Mouse (Mus musculus) midbrain, postnatal 0 days (tissue): ENCODE data around the gene Slc25a39. TPM values are rescaled to one million over a fixed set of nuclear protein-coding genes. Genes with fewer than 3 reads are reported as not detected.
"Not testable (repeated sequence)": the region's sequence is repeated elsewhere in the genome, so short reads cannot be mapped to it uniquely, and the experiment has no call there.

Source experiments
- ATAC-seq: fragments of 200-750 bp; cut with Nextera tagmentation; 2 replicates; pipeline ENCODE4 v1.8.0; 2017; ENCODE audit warnings: moderate number of reproducible peaks, mild to moderate bottlenecking, moderate TSS enrichment, moderate library complexity; ENCODE audit not compliant: low FRiP score
- DNase-seq: peaks from one replicate; pipeline ENCODE4 v3.0.0-alpha.2; 2015; ENCODE audit warnings: low spot score
- H3K27ac ChIP-seq: fragments of 300-500 bp; sonication (generic); 2 replicates; pipeline ENCODE4 v1.5.1; 2014; ENCODE audit warnings: low read depth, mild to moderate bottlenecking, low read length, mixed read lengths
- H3K27me3 ChIP-seq: fragments of 300-500 bp; sonication (generic); 2 replicates; pipeline ENCODE4 v1.6.1; 2014; ENCODE audit warnings: low read length, control low read depth, mixed read lengths; ENCODE audit not compliant: insufficient read depth
- H3K36me3 ChIP-seq: fragments of 300-500 bp; sonication (generic); 2 replicates; pipeline ENCODE4 v1.6.1; 2014; ENCODE audit warnings: low read length, control low read depth, mixed read lengths; ENCODE audit not compliant: insufficient read depth
- H3K4me1 ChIP-seq: fragments of 300-500 bp; sonication (generic); 2 replicates; pipeline ENCODE4 v1.6.1; 2014; ENCODE audit warnings: mild to moderate bottlenecking, control low read depth, antibody characterized with exemption, low read length, mixed read lengths; ENCODE audit not compliant: insufficient read depth
- H3K4me2 ChIP-seq: fragments of 300-500 bp; sonication (generic); 2 replicates; pipeline ENCODE4 v1.6.1; 2014; ENCODE audit warnings: low read depth, mild to moderate bottlenecking, low read length, mixed read lengths; ENCODE audit not compliant: poor library complexity, severe bottlenecking
- H3K4me3 ChIP-seq: fragments of 300-500 bp; sonication (generic); 2 replicates; pipeline ENCODE4 v1.5.1; 2014; ENCODE audit warnings: low read depth, mild to moderate bottlenecking, low read length, moderate library complexity
- H3K9ac ChIP-seq: fragments of 300-500 bp; sonication (generic); replicated peaks from 2 replicates; pipeline ENCODE4 v1.6.1; 2014; ENCODE audit warnings: mild to moderate bottlenecking, low read length, moderate library complexity, mixed read lengths; ENCODE audit not compliant: poor library complexity, severe bottlenecking
- H3K9me3 ChIP-seq: fragments of 300-500 bp; sonication (generic); 2 replicates; pipeline ENCODE4 v1.6.1; 2016; ENCODE audit warnings: low read length, control low read depth
- CTCF ChIP-seq: IDR thresholded peaks from 2 replicates; pipeline ENCODE4 v1.5.1; 2016; ENCODE audit warnings: antibody characterized with exemption, mild to moderate bottlenecking
- WGBS: fragments of 180-500 bp; shearing (Covaris S2); extraction: QIAGEN DNeasy Blood & Tissue Kit; methylation state at CpG from one replicate; pipeline ENCODE4 v1.1.7; 2014; 5-methylcytosine and 5-hydroxymethylcytosine counted together
- polyA plus RNA-seq: library from polyadenylated mRNA; unstranded; fragments of >200 nt; fragmentation: Nextera tagmentation; extraction: Ambion mirVana; gene quantifications from 2 replicates; pipeline ENCODE4 v1.2.1, GENCODE M21; 2015
- total RNA-seq: library from RNA; depleted of rRNA; stranded (reverse); fragments of >200 nt; gene quantifications from 2 replicates; pipeline ENCODE4 v1.2.3, GENCODE M21; 2014

The Slc25a39 gene
- total and polyA plus RNA-seq, 2 experiments from 2014 or later: 132 to 176 TPM

DNA sequence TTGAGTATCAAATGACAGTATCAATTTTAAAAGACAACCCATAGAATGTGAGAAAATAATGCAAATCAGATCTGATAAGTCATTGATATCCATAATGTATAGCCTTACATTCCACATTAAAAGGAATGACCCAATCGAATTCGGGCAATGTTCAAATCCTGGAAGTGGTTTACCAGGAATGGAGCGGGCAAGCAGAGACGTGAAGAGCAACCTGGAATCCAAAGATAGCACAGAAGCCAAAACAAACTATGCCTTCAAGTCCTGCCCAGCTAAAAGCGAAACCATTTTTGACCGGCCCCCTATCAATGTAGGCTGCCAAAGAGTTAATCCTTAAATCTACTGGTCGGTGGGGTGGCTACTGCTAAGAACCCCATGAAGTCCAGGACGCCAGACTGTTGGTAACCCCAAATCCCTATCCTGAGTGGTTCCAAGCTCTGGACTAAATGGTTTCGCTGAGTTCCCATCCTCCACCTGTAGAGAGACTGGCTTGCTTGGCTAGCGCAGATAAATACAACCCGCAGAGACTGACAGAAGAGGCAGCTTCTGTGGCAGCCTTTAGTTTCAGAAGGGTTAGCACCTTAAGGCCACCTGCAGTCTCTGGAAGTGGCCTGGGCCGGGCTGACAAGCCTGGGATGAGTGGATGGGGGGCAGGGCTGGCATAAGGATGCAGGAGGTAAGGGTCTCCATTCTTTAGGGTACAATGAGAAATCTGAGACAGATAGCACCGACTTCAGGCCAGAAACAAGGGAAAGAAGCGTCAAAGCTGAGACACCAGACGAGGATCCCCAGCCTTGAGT lies 15.1 kb downstream of the Slc25a39 start:
- H3K9me3 ChIP-seq: no peaks in the 10 kb centered on the region
- peak overlapping the region; percentile 96 for H3K4me2 ChIP-seq
- H3K36me3 ChIP-seq: no peaks in the 10 kb centered on the region
- no peaks in the 10 kb centered on the region for H3K27me3 ChIP-seq
- DNase-seq (no peak), ATAC-seq (peak; percentile 14)
- peak overlapping the region; percentile 84 for H3K4me3 ChIP-seq
- H3K9ac ChIP-seq: peak overlapping the region; percentile 57
- peaks cover 23% of the 10 kb centered on the region for H3K4me1 ChIP-seq
- TF ChIP-seq CTCF: no peak
- WGBS: 18% methylated on average over 15 of the region's 15 CpGs
- peak overlapping the region; percentile 98 for H3K27ac ChIP-seq

DNA sequence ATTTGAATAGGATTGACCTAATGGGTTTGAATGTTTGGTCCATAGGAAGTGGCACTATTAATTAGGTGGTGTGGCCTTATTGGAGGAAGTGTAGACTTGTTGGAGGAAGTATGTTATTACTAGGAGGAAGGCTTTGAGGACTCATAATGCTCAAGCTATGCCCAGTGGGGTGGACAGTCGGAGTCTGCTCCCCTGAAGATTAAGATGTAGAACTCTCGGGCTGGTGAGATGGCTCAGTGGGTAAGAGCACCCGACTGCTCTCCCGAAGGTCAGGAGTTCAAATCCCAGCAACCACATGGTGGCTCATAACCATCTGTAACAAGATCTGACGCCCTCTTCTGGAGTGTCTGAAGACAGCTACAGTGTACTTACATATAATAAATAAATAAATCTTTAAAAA lies 18.3 kb downstream of the Slc25a39 start:
- 87% methylated on average over 4 of the region's 5 CpGs for WGBS
- not testable (repeated sequence) for H3K27ac ChIP-seq, ATAC-seq

DNA sequence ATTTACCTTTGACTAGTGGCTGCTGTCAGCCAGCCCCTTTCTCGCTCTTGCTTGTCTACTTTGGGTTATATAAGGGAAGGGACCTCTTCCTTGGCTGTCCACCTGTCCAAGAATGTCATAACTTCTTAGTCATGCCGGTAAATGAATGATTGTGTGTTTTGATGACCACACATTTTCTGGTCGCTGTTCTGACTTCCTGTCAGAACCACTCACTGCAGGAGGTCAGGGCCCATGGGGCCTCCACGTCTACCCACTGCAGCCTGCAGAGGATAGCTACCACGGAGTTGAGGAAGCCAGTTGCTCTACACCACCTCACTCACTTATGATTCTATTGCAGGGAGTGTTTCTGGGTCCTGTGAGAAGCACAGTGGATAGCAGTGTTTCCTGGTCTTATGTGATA lies 21.6 kb downstream of the Slc25a39 start:
- Histone ChIP-seq H3K27me3 (no peaks in the 10 kb centered on the region), H3K4me2 (no peak overlapping the region), H3K27ac (no peak overlapping the region), H3K36me3 (no peaks in the 10 kb centered on the region), H3K9me3 (no peaks in the 10 kb centered on the region), H3K4me1 (no peaks in the 10 kb centered on the region), H3K9ac (no peak overlapping the region), H3K4me3 (no peak overlapping the region)
- WGBS: 68% methylated on average over 5 of the region's 5 CpGs
- DNase-seq: no peak
- TF ChIP-seq CTCF: no peak
- no peak for ATAC-seq

More for the DNA sequence above, 18.3 kb downstream of the Slc25a39 start:
- not testable (repeated sequence) for H3K36me3 ChIP-seq, H3K4me3 ChIP-seq, DNase-seq, H3K4me1 ChIP-seq, H3K9ac ChIP-seq, H3K4me2 ChIP-seq, H3K27me3 ChIP-seq, H3K9me3 ChIP-seq

DNA sequence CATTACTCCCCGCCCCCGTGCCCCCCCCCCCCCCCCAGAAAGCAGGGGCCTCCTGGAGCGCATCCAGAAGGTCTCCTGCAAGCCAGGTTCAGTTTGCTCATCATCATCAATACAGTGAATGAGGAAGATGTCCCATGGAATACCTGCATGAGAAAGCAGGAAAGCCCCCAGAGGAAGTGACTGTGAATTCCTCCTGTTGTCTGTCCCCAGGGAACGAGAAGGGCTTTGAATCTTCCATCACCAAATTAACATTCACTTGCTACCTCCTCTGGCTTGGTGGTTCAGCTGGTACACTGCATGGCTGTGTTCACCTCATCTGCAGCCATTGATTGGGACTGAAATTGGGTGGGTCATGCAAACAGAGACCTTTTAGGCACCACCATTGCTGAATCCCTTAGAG lies 22.7 kb downstream of the Slc25a39 start:
- ATAC-seq (no peak), DNase-seq (no peak)
- H3K36me3 ChIP-seq: no peaks in the 10 kb centered on the region
- no peak overlapping the region for H3K4me2 ChIP-seq
- H3K27me3 ChIP-seq: no peaks in the 10 kb centered on the region
- no peaks in the 10 kb centered on the region for H3K4me1 ChIP-seq
- no peak for TF ChIP-seq CTCF
- no peak overlapping the region for H3K27ac ChIP-seq
- 60% methylated on average over 4 of the region's 4 CpGs for WGBS
- no peak overlapping the region for H3K4me3 ChIP-seq
- H3K9me3 ChIP-seq: no peaks in the 10 kb centered on the region
- H3K9ac ChIP-seq: no peak overlapping the region

DNA sequence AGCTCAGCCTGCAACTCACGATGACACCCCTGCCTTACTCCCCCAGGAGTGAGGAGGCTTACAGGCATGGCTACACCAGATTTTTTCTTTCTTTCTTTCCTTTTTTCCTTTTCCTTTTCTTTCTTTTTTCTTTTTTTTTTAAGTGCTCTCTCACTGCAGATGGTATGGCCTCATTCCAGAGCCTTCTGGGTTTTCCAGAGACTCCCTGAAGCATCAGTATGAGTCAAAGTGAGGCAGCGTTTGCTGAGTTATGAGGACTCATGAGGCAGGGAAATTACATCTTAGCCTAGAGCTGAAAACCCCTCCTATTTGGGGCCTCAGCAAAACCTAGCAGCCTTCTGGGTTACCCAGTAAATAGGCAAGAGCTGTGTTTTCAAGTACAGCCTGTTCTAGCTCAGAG lies 23.3 kb downstream of the Slc25a39 start:
- H3K27me3 ChIP-seq: no peaks in the 10 kb centered on the region
- no peak overlapping the region for H3K9ac ChIP-seq
- no peak overlapping the region for H3K4me2 ChIP-seq
- no peak for TF ChIP-seq CTCF
- H3K9me3 ChIP-seq: no peaks in the 10 kb centered on the region
- WGBS: 76% methylated on average over 2 of the region's 2 CpGs
- ATAC-seq: no peak
- H3K36me3 ChIP-seq: no peaks in the 10 kb centered on the region
- H3K27ac ChIP-seq: no peak overlapping the region
- no peaks in the 10 kb centered on the region for H3K4me1 ChIP-seq
- DNase-seq: no peak
- H3K4me3 ChIP-seq: no peak overlapping the region

DNA sequence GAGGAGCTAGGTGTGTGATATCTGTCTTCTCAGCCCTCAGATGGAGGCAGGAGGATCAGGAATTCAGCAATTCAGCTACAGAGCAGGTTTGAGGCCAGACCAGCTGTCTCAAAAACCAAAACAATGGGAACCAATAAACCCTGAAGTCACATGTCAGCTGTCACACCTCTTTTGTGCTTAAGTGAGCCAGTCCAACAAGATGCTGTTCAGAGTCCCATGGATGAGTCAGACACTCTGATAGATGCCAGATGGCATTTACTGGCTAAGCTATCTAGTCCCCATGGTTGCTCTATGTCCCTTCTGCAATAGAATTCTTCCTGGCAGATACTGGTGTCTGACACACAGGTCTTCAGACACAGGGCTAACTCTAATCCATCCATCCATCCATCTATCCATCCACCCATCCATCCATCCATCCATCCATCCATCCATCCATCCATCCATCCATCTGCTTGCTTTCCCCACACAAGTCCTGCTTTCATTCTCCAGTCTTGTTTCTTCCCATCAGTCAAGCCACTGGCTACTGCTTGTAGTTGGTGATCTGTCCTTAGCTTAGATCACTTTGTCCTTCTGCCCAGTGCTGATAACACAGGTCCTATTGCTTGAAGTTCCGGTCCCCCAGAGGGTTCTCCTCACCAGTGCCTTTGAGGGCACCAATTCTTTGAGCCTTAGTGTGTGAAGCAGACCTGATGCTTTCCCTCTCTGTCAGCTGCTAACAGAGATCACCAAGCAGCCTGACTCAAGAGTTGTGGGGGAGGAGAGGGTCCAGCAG lies 24.2 kb downstream of the Slc25a39 start:
- no peaks in the 10 kb centered on the region for H3K36me3 ChIP-seq
- ATAC-seq (no peak), DNase-seq (no peak)
- 93% methylated on average over 1 of the region's 1 CpGs for WGBS
- no peak overlapping the region for H3K4me2 ChIP-seq
- TF ChIP-seq CTCF: no peak
- no peak overlapping the region for H3K4me3 ChIP-seq
- no peak overlapping the region for H3K27ac ChIP-seq
- no peaks in the 10 kb centered on the region for H3K4me1 ChIP-seq
- no peaks in the 10 kb centered on the region for H3K9me3 ChIP-seq
- no peaks in the 10 kb centered on the region for H3K27me3 ChIP-seq
- H3K9ac ChIP-seq: no peak overlapping the region
